Mouse (Mus musculus) spleen, adult 2 months (tissue): ENCODE data around the gene Kcnj2.

Source experiments
- CTCF ChIP-seq: fragments of 200-500 bp; IDR thresholded peaks from 2 replicates; pipeline ENCODE4 v1.5.1; 2011; ENCODE audit warnings: mild to moderate bottlenecking, inconsistent platforms; ENCODE audit not compliant: insufficient read depth, insufficient read length, insufficient replicate concordance; ENCODE audit errors: extremely low read depth
- POLR2A ChIP-seq: fragments of 200-500 bp; IDR thresholded peaks from 2 replicates; pipeline ENCODE4 v1.6.1; 2011; ENCODE audit warnings: low read depth, low read length, inconsistent platforms

DNA sequence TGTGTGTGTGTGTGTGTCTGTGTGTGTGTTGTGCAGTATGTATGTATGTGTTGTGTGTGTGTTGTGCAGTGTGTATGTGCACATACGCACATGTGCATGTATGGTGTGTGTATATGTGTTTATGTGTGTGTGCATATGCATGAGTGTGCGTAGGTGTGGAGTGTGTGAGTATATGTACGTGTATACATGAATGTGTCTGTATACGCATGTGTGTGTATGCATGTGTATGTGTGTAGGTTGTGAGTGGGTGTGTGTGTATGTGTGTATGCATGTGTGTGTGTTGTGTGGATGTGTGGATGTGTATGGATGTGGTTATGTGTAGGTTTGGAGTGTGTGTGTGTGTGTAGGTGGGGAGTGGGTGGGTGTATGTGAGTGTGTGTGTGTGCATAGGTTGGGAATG, 8.5 kb upstream of the Kcnj2 start:
- TF ChIP-seq POLR2A = no peak
- no peak for TF ChIP-seq CTCF
